Mouse (Mus musculus) brain, embryonic 14.5 days (tissue): ENCODE measurements around the gene Matn3.

Experiments used
- CTCF ChIP-seq: fragments of 200-500 bp; IDR thresholded peaks from 2 replicates; pipeline ENCODE4 v1.5.1; 2012; ENCODE audit warnings: inconsistent platforms, mild to moderate bottlenecking, moderate library complexity, borderline replicate concordance; ENCODE audit not compliant: insufficient read depth, insufficient read length; ENCODE audit errors: extremely low read depth
- POLR2A ChIP-seq: fragments of 200-500 bp; IDR thresholded peaks from 2 replicates; pipeline ENCODE4 v1.6.1; 2012; ENCODE audit warnings: mild to moderate bottlenecking, inconsistent platforms, borderline replicate concordance; ENCODE audit not compliant: poor library complexity, insufficient read depth, insufficient read length, severe bottlenecking; ENCODE audit errors: extremely low read depth

GRCm38 (mm10) chr12:8961607-8962316 lies 14.0 kb downstream of the Matn3 start:
- no peak for TF ChIP-seq CTCF
- no peak for TF ChIP-seq POLR2A
